Mouse (Mus musculus) right cerebral cortex, postnatal 36 days (tissue): ENCODE data around the gene Slc1a7.

Source experiments
- DNase-seq, 2 experiments: peaks; one replicate each; pipeline ENCODE4 v3.0.0; 2022; ENCODE audit warnings: low spot score in 2 of 2, mixed read lengths in 1 of 2

Slc1a7 gene

GRCm38 (mm10) chr4:107967966-107968682, at the start of gene Slc1a7:
Slc1a7 (plus strand) TSS chr4:107968332.
- no peak for DNase-seq

DNA sequence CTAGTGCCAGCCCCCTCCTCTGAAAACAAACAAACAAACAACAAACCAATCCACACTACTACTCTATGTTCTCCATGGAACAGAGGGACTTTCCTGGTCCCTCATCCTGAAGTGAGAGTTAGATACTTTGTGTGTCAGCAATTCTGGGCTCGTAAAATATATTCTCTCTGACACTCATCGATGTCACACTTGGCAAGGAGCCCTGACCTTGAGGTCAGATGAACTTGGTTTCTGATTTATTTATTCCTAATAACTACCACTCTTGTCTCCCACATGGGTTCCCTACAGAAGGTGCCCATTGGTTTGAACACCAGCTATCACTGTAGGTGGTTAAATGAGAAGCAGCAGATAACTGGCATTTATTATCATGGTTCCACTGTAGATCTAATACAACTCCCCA, 47.8 kb upstream of the Slc1a7 start:
- no peak for DNase-seq

DNA sequence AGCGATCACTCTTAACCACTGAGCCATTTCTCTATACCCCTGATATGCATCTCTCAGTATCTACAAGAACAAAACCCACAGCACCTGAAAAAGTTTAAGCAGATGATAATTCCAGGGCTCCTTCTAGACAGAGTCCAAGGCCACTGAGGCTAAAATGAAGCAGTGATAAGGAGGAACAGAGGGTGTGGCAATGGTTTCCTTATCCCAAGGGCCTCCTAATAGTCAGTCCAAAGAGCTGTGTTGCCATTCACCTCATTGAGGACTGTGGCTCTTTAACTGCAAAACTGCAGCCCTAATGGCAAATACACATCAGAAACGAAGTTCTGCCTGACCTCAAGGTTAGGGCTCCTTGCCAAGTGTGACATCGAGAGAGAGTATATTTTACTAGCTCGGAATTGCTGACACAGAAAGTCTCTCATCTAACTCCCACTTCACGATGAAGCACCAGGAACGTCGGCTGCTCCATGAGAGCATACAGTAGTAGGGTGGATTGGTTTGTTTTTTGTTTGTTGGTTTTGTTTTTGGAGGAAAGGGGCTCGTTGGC, 46.9 kb upstream of the Slc1a7 start:
- DNase-seq = no peak

DNA sequence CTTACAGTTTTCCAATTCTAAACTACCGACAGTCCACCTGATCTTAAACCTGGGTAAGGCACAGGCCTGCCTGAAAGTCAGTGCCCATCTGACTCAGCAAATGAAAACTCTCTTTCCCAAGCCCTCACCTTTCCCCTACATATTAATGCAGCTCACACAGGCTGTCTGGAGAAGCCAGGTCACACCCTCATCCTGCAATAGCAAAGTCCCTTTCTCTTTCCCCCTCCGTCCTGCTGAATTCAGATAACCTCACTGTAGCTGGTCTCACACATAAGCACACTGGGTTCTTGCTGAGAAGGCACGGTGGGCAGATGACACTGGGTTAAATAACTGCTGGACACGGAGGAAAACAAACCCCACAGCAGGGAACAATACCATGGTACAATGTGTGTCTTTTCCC, 46.2 kb upstream of the Slc1a7 start:
- DNase-seq = no peak

DNA sequence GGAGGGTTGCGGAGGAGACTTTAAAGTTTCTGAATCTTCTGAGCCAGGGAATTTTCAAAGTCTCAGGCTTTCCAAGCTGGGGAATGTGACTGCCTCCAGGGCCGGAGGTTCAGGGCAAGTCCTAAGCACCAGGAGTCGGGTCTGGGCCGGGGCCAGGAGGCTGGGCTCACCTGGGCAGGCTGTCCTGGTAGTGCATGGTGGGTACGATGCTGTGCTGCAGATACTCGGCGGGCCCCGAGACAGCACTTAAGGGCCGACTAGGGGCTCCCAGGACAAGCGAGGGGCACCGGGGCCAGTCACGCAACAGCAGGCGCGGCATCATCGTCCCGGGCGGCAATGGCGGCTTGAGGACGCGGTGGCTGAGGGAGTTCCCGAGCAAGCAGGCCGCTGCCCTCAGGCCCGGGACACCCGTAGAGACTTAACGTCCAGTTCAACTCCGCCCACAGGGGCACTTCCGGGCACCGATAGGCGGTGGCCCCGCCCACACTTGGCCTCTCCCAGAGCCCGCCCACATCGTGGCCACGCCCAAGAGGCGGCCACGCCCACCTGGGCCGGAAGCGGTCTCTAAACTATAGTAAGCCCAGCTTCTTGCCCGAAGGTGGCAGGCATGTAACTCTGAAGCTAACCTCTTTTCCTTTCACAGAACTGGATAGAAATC, 44.9 kb upstream of the Slc1a7 start, which contains the start of gene Cpt2:
TSS of gene Cpt2 (minus strand) at position 466 of the 658 bp plus-strand sequence.
- DNase-seq = peak; percentile 66 to 73

DNA sequence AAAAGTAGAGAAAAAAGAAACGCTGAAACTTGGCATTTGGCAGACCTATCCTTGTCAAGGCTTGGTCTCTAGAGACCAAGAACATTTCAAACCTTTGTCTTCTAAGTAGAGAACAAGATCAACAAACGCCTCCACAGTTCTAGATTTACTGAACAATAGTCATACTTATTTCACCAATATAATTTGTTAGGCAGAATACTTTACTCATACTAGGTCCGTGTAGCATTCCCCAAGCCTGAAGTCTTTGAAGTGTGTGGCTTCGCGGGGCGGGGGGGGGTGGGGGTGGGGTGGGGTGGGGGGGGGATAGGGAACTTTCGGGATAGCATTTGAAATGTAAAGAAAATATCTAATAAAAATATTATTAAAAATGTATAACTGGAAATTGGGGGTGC, 44.3 kb upstream of the Slc1a7 start:
- DNase-seq = no peak

DNA sequence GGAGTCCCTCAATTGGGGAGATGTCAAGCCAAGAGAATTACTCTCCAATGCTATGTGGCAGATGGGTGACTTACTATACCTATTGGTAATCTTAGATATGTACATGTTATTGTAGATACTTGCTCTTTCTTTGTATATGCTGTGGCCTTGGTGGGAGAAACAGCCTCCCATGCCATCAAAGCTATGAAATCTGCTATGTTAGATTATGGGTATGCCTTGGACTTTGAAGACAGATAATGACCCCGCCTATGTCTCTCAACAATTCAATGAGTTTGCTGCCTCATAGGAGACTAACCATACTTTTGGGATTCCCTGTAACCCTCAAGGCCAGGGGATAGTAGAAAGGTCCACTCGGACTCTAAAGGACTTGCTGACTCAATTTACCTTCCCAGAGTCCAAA, 39.9 kb upstream of the Slc1a7 start:
- no peak for DNase-seq

DNA sequence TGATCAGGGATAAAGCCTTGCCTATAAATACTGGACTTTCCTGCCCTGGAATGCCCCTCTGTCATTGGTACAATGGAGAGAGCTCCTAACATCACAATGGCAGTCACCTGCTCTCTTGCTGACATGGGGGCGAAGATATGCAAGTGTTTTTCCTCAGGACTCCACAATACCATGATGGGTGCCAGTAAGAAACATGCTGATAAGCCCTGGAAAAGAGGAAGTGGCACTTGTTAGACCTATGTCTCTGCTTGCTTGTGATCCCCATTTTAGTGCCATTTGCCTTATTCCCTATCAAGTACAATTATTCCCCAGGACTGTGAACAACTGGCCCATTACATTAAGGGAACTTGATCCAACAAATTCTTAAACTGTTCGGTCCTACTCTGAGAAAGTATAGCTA, 39.4 kb upstream of the Slc1a7 start:
- no peak for DNase-seq

- no peak for DNase-seq
Observed at GRCm38 (mm10) chr4:107931453-107931852, 36.7 kb upstream of the Slc1a7 start.

DNA sequence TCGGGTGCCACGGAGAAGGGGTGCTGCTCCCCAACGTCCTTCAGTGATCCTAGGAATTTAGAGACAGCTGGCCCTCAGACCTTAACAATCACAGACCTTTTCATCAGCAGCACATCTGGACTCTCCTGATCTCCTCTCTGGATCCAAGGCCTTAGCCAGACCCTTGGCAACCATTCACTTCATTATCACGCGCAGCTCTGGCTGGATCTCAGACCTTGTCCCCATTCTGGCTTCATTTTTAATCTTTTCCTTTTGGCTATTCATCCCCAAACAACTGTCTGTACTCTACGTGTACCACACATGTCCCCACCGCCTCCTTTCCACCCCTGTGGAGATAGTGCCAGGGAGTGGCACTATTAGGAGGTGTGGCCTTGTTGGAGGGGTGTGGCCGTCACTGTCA, 34.9 kb upstream of the Slc1a7 start:
- no peak for DNase-seq

- no peak for DNase-seq
Observed at GRCm38 (mm10) chr4:107935254-107935653, 32.9 kb upstream of the Slc1a7 start.

DNA sequence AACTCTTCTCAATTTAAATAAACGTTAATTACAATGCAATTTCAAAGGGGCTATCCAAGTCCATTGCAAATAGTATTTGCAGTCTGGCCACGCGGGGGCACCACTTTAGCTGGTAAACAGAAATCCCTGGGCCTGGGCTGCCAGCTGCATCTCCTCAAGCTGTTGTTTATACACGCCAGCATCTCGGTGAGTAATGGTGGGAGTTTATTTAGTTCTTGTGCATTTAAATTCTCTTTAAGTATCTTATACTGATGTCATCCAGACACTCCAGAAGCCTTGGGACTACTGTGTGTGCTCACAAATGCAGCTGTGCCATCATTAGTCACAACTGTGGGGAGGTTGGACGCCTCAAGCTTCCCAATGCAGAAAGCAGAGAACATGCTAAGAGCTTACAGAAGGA, 30.8 kb upstream of the Slc1a7 start:
- peak; percentile 43 to 55 for DNase-seq

DNA sequence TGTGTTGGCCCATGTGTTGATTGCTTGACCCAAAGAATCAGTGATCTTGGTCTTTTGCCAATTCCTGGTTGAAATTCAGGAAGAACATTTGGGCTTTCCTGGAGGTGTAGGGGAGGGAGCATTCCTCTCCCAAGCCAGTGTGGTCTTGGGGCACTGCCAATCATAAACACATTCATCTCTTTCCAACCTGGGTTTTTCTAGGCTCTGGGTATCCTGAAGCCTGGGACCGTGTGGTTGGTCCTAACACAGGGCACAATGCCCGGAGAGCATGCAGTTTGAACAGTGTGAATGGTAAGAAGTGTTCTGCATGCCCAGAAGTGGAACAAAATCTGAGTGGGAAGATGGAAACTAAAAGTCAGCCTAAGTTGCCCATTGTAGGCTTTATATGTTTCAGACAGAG, 30.0 kb upstream of the Slc1a7 start:
- no peak for DNase-seq

- DNase-seq = no peak
Observed at GRCm38 (mm10) chr4:107942741-107943140, 25.4 kb upstream of the Slc1a7 start.

DNA sequence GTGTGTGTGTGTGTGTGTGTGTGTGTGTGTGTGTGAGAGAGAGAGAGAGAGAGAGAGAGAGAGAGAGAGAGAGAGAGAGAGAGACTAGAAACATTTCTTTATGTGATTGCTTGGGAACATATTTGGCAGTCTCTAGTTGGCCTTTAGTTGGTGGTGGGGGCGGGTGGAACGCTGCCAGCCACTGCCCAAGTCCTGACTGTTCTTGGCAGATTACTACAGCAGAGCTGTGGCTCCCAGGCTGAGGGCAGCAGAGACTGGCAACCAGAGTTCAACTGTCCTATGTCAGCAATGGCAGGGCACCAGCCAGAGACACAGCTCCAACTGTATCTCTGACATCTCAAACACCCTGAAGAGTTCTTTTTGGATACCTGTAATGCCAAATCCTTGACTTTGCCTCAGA, 24.0 kb upstream of the Slc1a7 start:
- no peak for DNase-seq

DNA sequence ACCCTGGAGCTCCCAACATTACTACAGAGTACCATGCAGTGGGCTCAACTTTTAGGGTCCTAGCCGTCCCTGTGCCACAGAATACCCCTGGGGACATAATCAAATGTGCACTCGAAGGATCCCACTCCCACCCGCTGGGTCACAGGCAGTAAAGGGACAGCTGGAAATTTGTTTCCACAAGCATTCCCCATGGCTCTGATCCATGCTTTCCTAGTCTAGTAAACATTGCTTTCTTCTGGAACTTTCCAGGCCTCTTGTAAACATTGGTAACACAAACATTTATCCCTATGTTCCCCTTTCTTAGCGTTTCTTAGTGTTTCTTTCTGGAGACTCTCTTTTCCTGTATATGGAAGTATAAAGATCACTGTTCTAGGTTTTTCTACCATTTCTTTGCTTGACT, 18.2 kb upstream of the Slc1a7 start:
- DNase-seq = no peak

DNA sequence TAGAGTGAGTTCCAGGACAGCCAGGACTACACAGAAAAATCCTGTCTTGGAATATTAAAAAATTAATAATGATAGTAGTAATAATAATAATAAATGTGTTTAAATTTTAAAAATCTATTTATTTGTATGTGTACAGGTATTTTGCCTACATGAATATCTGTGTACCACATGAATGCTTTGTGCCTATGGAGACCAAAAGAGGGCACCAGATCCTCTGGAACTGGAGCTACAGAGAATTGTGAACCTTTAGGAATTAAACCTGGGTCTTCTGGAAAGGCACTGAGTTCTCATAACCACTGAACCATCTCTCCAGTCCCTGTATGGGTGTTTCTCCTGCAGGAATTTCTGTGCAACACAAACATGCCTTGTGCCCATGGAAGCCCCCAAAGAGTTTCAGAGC, 15.3 kb upstream of the Slc1a7 start:
- DNase-seq = no peak

DNA sequence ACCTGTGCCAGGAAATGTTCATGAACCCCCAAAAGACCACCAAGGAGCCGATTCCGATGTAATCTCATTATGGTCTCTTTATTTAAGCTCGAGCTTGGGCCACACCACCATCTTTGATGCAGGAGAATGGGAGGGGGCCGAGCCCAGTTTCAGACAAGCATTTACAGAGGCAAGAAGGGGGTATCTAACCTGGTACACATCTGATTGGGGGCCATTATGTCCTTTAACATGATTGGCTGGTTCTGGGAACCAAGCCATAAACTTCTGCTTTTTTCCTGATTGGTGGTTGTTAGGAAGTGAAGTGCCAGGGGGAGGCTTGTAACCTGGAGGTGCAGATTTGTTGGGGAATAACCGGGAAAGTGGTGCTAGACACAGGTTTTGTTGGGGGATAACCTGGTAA, 12.4 kb upstream of the Slc1a7 start:
- DNase-seq = no peak

GRCm38 (mm10) chr4:107958487-107958886, 9.6 kb upstream of the Slc1a7 start:
- DNase-seq = no peak

DNA sequence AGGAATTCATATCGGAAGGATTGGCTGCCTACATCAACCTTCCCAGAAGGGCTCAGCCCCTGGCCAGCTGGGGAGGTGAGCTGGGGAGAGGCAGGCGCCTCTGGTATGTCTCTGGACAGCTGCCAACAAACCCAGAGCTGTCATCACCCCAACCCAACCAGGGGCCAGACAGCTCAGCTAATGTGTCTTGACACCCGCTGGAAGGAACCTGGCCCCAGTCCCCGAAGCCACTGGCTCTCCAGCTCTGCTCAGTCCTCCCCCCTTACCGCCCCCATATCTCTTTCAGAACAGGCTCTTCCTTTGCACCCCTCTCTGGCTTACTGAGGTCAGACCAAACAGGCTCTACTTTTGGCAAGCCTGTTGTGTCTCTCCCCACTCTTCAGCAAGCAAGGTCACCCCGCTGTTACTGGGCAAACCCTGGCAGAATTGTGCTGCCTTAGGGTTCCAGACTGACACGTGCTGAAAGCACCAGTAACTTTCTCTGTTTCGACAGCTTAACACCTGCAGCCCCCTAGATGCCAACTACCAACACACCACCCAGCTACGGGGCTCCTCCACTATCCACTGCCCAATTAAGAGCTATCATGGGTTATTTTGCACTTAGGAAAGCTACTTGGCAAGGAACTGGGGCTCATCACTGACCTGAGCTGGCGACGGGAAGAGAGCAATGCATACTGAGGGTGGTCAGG, 5.9 kb upstream of the Slc1a7 start:
- DNase-seq = no peak

- DNase-seq = no peak
Observed at GRCm38 (mm10) chr4:107962792-107963191, 5.3 kb upstream of the Slc1a7 start.

DNA sequence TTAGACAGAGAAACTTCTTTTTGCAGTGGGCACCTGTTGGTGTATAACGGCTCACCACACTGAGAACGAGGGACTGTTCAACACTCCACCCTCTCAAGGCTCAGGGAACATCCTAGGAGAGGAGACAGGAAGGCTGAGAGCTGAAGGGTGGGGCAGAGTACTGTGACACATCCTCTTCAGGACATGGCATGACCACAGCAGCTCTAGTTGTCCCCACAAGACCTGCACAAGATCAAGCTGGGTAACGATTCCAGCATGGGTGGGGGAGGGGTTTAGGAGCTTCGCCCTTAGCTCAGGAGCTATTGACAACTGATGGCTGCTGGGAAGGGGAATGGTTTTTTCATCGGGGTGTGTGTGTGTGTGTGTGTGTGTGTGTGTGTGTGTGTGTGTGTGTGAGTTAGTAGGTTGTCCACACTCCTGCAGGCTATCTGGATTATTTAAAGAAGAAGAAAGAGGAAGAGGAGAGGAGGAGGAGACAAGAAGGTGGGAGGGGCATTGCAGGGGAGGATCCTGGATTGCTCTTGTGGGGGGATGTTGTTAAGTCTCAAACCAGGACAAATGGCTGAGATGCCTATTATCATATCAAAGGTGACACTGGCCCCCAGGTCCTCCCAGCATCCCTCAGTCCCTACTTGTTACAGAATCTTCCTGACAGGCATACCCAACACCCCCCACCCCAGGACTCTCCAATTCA, 1.6 kb upstream of the Slc1a7 start:
- no peak for DNase-seq
